Mouse (Mus musculus): ENCODE data around the gene Lrch2. TPM values are rescaled to one million over a fixed set of nuclear protein-coding genes. Genes with fewer than 3 reads are reported as not detected.

Gene Lrch2
- 2.0 TPM for polyA plus RNA-seq (2014; fragmentation: Illumina TruSeq; extraction: RNeasy Lipid Tissue Mini Kit (QIAGEN cat#74804); ENCODE audit: low read depth, low replicate concordance)

DNA sequence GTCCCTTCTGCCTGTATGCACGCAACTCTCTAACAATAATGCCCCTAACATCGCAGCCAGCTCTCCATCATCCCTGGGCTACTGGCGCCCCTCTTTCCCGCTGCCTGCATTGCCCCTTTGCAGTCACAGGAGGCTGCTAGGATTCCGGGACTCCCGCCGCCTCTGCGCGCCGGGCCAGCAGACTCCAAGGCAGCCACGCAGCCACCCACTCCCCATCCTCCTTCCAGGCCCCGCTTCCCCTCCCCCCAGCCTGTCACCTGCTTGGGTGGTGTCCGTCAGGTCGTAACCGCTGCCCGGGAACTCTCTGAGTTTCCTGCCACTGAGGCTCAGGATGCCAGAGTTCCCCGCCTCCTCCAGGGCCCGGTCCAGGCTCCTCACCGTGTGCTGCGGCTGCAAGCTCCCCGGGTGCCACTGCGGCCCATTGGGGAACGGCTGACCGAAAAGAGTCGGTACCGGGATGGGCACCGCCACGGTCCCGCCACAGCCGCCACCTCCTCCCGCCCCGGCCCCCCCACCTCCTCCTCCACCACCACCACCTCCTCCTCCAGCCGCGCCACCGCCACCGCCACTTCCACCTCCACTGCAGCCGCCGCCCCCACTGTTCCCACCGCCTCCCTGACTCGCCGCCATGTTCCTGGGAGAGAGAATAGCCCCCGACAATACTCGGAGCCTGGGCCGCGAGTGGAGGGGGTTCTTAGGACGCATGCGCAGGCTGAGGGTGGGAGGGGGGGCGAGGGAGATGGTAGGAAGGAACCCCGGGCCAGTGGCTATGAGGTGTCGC lies at the start of gene Lrch2:
TSS of gene Lrch2 (minus strand) at position 661 of the 781 bp plus-strand sequence.

GRCm38 (mm10) chrX:147453610-147454009 lies 100.3 kb downstream of the Lrch2 start, which contains the start of gene Vmn1r239-ps:
Vmn1r239-ps (minus strand) TSS chrX:147453710.

DNA sequence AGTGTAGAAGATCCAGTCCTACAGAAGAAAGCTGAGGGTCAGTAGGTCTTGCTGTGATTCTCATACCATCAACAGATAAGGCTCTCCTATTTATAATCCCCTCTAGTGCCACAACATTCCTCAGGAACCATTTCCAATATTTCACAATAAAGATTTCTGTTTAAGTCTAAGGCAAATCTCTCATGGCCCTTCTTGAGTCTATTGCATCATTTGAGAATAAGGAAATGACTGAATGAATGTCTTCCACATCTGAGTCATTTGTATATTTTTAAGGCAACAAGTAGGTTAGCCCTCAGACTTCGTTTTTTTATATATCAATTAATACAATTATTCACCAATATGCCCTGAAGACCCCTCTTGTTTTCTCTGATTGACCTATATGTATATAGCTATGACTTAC lies 124.8 kb downstream of the Lrch2 start, which contains the start of gene Il13ra2:
TSS of gene Il13ra2 (minus strand) at position 64 of the 400 bp plus-strand sequence.

Other genes starting within 250 kb of the Lrch2 start
- 0.21 TPM for gene Il13ra2, start 124.9 kb downstream of the Lrch2 start, polyA plus RNA-seq (2014; fragmentation: Illumina TruSeq; extraction: RNeasy Lipid Tissue Mini Kit (QIAGEN cat#74804); ENCODE audit: low read depth, low replicate concordance)
- not detected for gene Vmn1r239-ps, start 100.4 kb downstream of the Lrch2 start, polyA plus RNA-seq (2014; fragmentation: Illumina TruSeq; extraction: RNeasy Lipid Tissue Mini Kit (QIAGEN cat#74804); ENCODE audit: low read depth, low replicate concordance)
- gene Gm15128, start 211.9 kb upstream of the Lrch2 start, polyA plus RNA-seq (2014; fragmentation: Illumina TruSeq; extraction: RNeasy Lipid Tissue Mini Kit (QIAGEN cat#74804); ENCODE audit: low read depth, low replicate concordance) = not detected

Measured in heart, adult 10 weeks (tissue).